Mouse (Mus musculus): Measurements from ENCODE around the gene Olfr963.
"Not testable (repeated sequence)": the region's sequence is repeated elsewhere in the genome, so short reads cannot be mapped to it uniquely, and the experiment has no call there.

The Olfr963 gene

GRCm38 (mm10) chr9:39666905-39667304, at the start of gene Olfr963:
Gene Olfr963, plus strand, starts transcription at chr9:39667205.
- DNase-seq (ENCODE audit: low spot score): no peak

GRCm38 (mm10) chr9:39621073-39621472, 45.9 kb upstream of the Olfr963 start, which contains the start of gene Olfr960:
Gene Olfr960, plus strand, starts transcription at chr9:39621373.
- no peak for DNase-seq (ENCODE audit: low spot score)

- DNase-seq (ENCODE audit: low spot score): no peak
These were observed 43.2 kb upstream of the Olfr963 start for GRCm38 (mm10) chr9:39623783-39624182.

GRCm38 (mm10) chr9:39624711-39625110, 42.3 kb upstream of the Olfr963 start:
- DNase-seq (ENCODE audit: low spot score): no peak

GRCm38 (mm10) chr9:39629069-39629468, 37.9 kb upstream of the Olfr963 start:
- no peak for DNase-seq (ENCODE audit: low spot score)

GRCm38 (mm10) chr9:39633913-39634594, 33.0 kb upstream of the Olfr963 start:
- DNase-seq (ENCODE audit: low spot score): no peak

GRCm38 (mm10) chr9:39644785-39645184, 22.2 kb upstream of the Olfr963 start, which contains the start of gene Olfr961:
Gene Olfr961, plus strand, starts transcription at chr9:39645085.
- no peak for DNase-seq (ENCODE audit: low spot score)

GRCm38 (mm10) chr9:39647382-39647781, 19.6 kb upstream of the Olfr963 start:
- DNase-seq (ENCODE audit: low spot score): no peak

GRCm38 (mm10) chr9:39654756-39655396, 12.1 kb upstream of the Olfr963 start:
- DNase-seq (ENCODE audit: low spot score): no peak

GRCm38 (mm10) chr9:39669723-39670122, 2.7 kb downstream of the Olfr963 start:
- DNase-seq (ENCODE audit: low spot score): no peak

- DNase-seq (ENCODE audit: low spot score): no peak
These were observed 7.8 kb downstream of the Olfr963 start for GRCm38 (mm10) chr9:39674820-39675219.

GRCm38 (mm10) chr9:39678557-39678956, 11.6 kb downstream of the Olfr963 start:
- no peak for DNase-seq (ENCODE audit: low spot score)

- no peak for DNase-seq (ENCODE audit: low spot score)
These were observed 12.3 kb downstream of the Olfr963 start for GRCm38 (mm10) chr9:39679280-39679679.

GRCm38 (mm10) chr9:39701123-39701522, 34.1 kb downstream of the Olfr963 start:
- not testable (repeated sequence) for DNase-seq (ENCODE audit: low spot score)

GRCm38 (mm10) chr9:39707017-39707416, 40.0 kb downstream of the Olfr963 start, which contains the start of gene Olfr149:
Gene Olfr149, minus strand, starts transcription at chr9:39707117.
- DNase-seq (ENCODE audit: low spot score): no peak

GRCm38 (mm10) chr9:39708958-39709357, 42.0 kb downstream of the Olfr963 start:
- peak; percentile 50 for DNase-seq (ENCODE audit: low spot score)

GRCm38 (mm10) chr9:39711053-39711452, 44.0 kb downstream of the Olfr963 start, which contains the start of gene Olfr965:
Gene Olfr965, plus strand, starts transcription at chr9:39711353.
- no peak for DNase-seq (ENCODE audit: low spot score)

All from testis, postnatal 10 days (tissue).